In the genomic region with DNA sequence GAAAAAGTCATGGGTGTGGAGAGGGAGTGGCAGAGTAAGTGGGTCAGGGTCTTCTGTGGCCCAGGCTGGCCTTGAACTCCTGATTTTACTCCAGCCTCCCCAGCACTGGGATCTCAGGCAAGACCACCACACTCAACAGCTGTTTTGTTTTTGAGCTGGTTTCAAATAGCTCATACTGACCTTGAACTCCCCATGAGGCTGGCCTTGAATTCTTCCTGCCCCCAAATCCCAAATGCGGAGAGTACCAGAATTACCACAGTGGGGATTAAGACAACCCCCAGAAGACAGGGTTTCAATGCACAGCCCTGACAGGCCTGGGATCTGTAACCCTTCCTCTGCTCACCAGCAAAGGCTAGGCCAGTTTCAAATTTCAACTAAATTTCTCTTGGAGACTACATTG, we compare ENCODE assay signal across 22 mouse cellular contexts. TPM values are rescaled to one million over a fixed set of nuclear protein-coding genes. Genes with fewer than 3 reads are reported as not detected.
DNase-seq lines count a peak whose midpoint lies in the region; ATAC-seq and TF ChIP-seq lines count a peak whose summit lies in the region.
"Had no signal": no experiment of that assay in that cellular context is flagged by ENCODE, and none has a peak within 500 bp of the region (broad histone marks: within the 10 kb centered on the region; RNA-seq: fewer than 3 reads in every experiment).

No protein-coding gene starts in this region.

- H3K9ac ChIP-seq in liver, embryonic 12.5 days = no peak overlapping the region; the same call in 1 of the 2 replicates
- no peak overlapping the region for H3K9ac ChIP-seq in liver, embryonic 11.5 days (ENCODE audit: low read depth, low read length)
- peak overlapping the region; percentile 35; the same call in 1 of the 2 replicates for H3K9ac ChIP-seq in MEL (ENCODE audit: control insufficient read depth, low read depth, low read length, poor library complexity, severe bottlenecking)
- H3K9ac ChIP-seq: forebrain, postnatal 0 days; midbrain, embryonic 12.5 days; neural tube, embryonic 15.5 days had no signal

- no peaks in the 10 kb centered on the region for H3K36me3 ChIP-seq in liver, embryonic 12.5 days
- H3K36me3 ChIP-seq in liver, embryonic 11.5 days (ENCODE audit: control insufficient read depth, insufficient read depth, low read length) = no peaks in the 10 kb centered on the region
- H3K36me3 ChIP-seq in MEL (ENCODE audit: control insufficient read depth in 1 of 2, insufficient read depth in 2 of 2, low read length in 2 of 2) = peaks cover 0 to 31% of the 10 kb centered on the region in 2 experiments; a peak in 2 of 4 replicates
- H3K36me3 ChIP-seq: embryonic facial prominence, embryonic 13.5 days; heart, embryonic 15.5 days; hindbrain, embryonic 10.5 days; midbrain, embryonic 12.5 days; neural tube, embryonic 15.5 days had no signal

- ATAC-seq in liver, embryonic 12.5 days = no peak
- no peak for ATAC-seq in liver, embryonic 11.5 days (replicated peaks; ENCODE audit: low FRiP score)
- ATAC-seq in monocyte, adult 5-6 weeks (replicated peaks; ENCODE audit: insufficient number of reproducible peaks, low FRiP score, low TSS enrichment, poor library complexity, severe bottlenecking) = no peak
- ATAC-seq: forebrain, postnatal 0 days had no signal

- H3K79me2 ChIP-seq in MEL (ENCODE audit: control insufficient read depth, insufficient read depth, low read length, poor library complexity) = peaks cover 5% of the 10 kb centered on the region; the same call in 1 of the 2 replicates

- 0 out of 2 replicates have a peak overlapping the region, but pooled peaks have one; percentile 87 for H3K4me2 ChIP-seq in liver, embryonic 12.5 days
- no peak overlapping the region; the same call in 1 of the 2 replicates for H3K4me2 ChIP-seq in liver, embryonic 11.5 days

- DNase-seq in cerebellum, adult 11-12 months = peak; percentile 36
- DNase-seq in cerebellum, postnatal 36 days = no peak
- DNase-seq in liver, embryonic 11.5 days (ENCODE audit: low spot score) = no peak
- DNase-seq in MEL (ENCODE audit: low read depth, low spot score) = no peak
- no peak for DNase-seq in heart, postnatal 4 days
- DNase-seq: forebrain, postnatal 0 days; gastrocnemius, postnatal 10 days; left cerebral cortex, postnatal 4 days; retina, postnatal 1 day; thymus, adult 2 months had no signal

- TF ChIP-seq POLR2A in MEL (IDR thresholded peaks at IDR 0.05; ENCODE audit: control insufficient read depth in 1 of 2, insufficient read depth in 1 of 2, low read depth in 1 of 2, low read length in 2 of 2, poor library complexity in 1 of 2) = no peak

- no peak for TF ChIP-seq CTCF in MEL (IDR thresholded peaks at IDR 0.05 in 2 of 3, conservative IDR thresholded peaks at IDR 0.05 in 1 of 3; ENCODE audit: control insufficient read depth in 1 of 3, insufficient read depth in 1 of 3, low read depth in 2 of 3, low read length in 3 of 3, poor library complexity in 1 of 3, severe bottlenecking in 1 of 3)

- no peak overlapping the region for H3K4me3 ChIP-seq in liver, embryonic 12.5 days
- H3K4me3 ChIP-seq in liver, embryonic 11.5 days (ENCODE audit: low read depth, low read length) = no peak overlapping the region
- H3K4me3 ChIP-seq in MEL (ENCODE audit: control insufficient read depth in 1 of 2, insufficient read depth in 1 of 2, low read depth in 2 of 2, low read length in 2 of 2) = no peak overlapping the region

- no peaks in the 10 kb centered on the region for H3K27me3 ChIP-seq in liver, embryonic 12.5 days (replicated peaks)
- H3K27me3 ChIP-seq in liver, embryonic 11.5 days (replicated peaks; ENCODE audit: control insufficient read depth, insufficient read depth, low read length) = no peaks in the 10 kb centered on the region
- H3K27me3 ChIP-seq in MEL (ENCODE audit: control insufficient read depth in 1 of 2, insufficient read depth in 2 of 2, low read length in 2 of 2) = no peaks in the 10 kb centered on the region
- H3K27me3 ChIP-seq: embryonic facial prominence, embryonic 13.5 days; heart, embryonic 15.5 days; midbrain, embryonic 12.5 days; neural tube, embryonic 15.5 days had no signal

- WGBS in liver, embryonic 12.5 days (ENCODE audit: insufficient replicate concordance) = 78% methylated on average over 1 of the region's 1 CpGs
- WGBS in liver, embryonic 11.5 days = 62% methylated on average over 1 of the region's 1 CpGs

- no peak for TF ChIP-seq EP300 in MEL (IDR thresholded peaks at IDR 0.05; ENCODE audit: low read depth in 1 of 2, low read length in 2 of 2)

- no peaks in the 10 kb centered on the region for H3K9me3 ChIP-seq in liver, embryonic 12.5 days (replicated peaks)
- H3K9me3 ChIP-seq in liver, embryonic 11.5 days (ENCODE audit: control insufficient read depth, low read length) = no peaks in the 10 kb centered on the region
- H3K9me3 ChIP-seq in MEL (replicated peaks; ENCODE audit: insufficient read depth, low read length) = no peaks in the 10 kb centered on the region
- H3K9me3 ChIP-seq: embryonic facial prominence, embryonic 13.5 days; heart, embryonic 15.5 days; hindbrain, embryonic 10.5 days; midbrain, embryonic 12.5 days; neural tube, embryonic 15.5 days had no signal

- H3K4me1 ChIP-seq in liver, embryonic 12.5 days = peaks cover 50% of the 10 kb centered on the region
- H3K4me1 ChIP-seq in liver, embryonic 11.5 days (replicated peaks; ENCODE audit: control insufficient read depth, insufficient read depth, low read length) = peaks cover 29% of the 10 kb centered on the region
- peaks cover 10 to 27% of the 10 kb centered on the region in 2 experiments for H3K4me1 ChIP-seq in MEL (ENCODE audit: control insufficient read depth in 1 of 2, insufficient read depth in 2 of 2, low read length in 2 of 2)

- H3K27ac ChIP-seq in liver, embryonic 12.5 days = no peak overlapping the region
- H3K27ac ChIP-seq in liver, embryonic 11.5 days (ENCODE audit: low read depth, low read length) = no peak overlapping the region
- H3K27ac ChIP-seq in MEL (ENCODE audit: control insufficient read depth, low read depth, low read length) = peak overlapping the region; percentile 10
- H3K27ac ChIP-seq: embryonic facial prominence, embryonic 13.5 days; hindbrain, embryonic 10.5 days; midbrain, embryonic 12.5 days; neural tube, embryonic 15.5 days had no signal

- no peak for TF ChIP-seq RAD21 in MEL (IDR thresholded peaks at IDR 0.05; ENCODE audit: low read depth, low read length)

TF ChIP-seq in MEL, 35 proteins besides CTCF, POLR2A, EP300 and RAD21:
- TF ChIP-seq HCFC1 (IDR thresholded peaks at IDR 0.05; ENCODE audit: low read depth, low read length) (no peak), SIN3A (IDR thresholded peaks at IDR 0.05; ENCODE audit: low read length) (0 out of 2 replicates have a peak, but pooled peaks have one; percentile 16)

RNA-seq across cellular contexts. Expression of gene Cct8l1, which starts 12.1 kb away (rescaled TPM):
- polyA plus RNA-seq in liver, embryonic 12.5 days (2016; fragmentation: Nextera tagmentation; extraction: Ambion mirVana) = 0.06 TPM in 1 of 2 replicates, not detected in the other
- not detected in 2 replicates for polyA plus RNA-seq in liver, embryonic 11.5 days (2014; fragmentation: Nextera tagmentation; extraction: Ambion mirVana)
- not detected in 2 replicates for total RNA-seq in MEL (2012; rRNA removed)
- not detected for polyA plus RNA-seq in MEL (2012; ENCODE audit: insufficient read depth in 1 of 2, insufficient read length in 2 of 2, low read depth in 1 of 2, low replicate concordance in 2 of 2, missing spikeins in 1 of 2)
- total RNA-seq in heart, postnatal 4 days (2021) = not detected
- not detected in 3 replicates for total RNA-seq in monocyte, adult 5-6 weeks (2017)
- total RNA-seq: common myeloid progenitor, adult 5-6 weeks; forebrain, postnatal 0 days; gastrocnemius, postnatal 10 days; left cerebral cortex, postnatal 4 days; liver, adult 2 months had no signal
- polyA plus RNA-seq: embryonic facial prominence, embryonic 13.5 days; forebrain, postnatal 0 days; heart, embryonic 15.5 days; hindbrain, embryonic 10.5 days; kidney, embryonic 16.5 days; liver, adult 2 months; lung, embryonic 16.5 days; midbrain, embryonic 12.5 days; myocyte had no signal

RNA-seq across cellular contexts. Expression of gene Kmt2c, which starts 29.4 kb away (rescaled TPM):
- polyA plus RNA-seq in liver, embryonic 12.5 days (2016; fragmentation: Nextera tagmentation; extraction: Ambion mirVana) = 11.6 and 11.9 TPM in 2 replicates
- polyA plus RNA-seq in liver, embryonic 11.5 days (2014; fragmentation: Nextera tagmentation; extraction: Ambion mirVana) = 12.4 and 14.0 TPM in 2 replicates
- 26.2 and 28.1 TPM in 2 replicates for total RNA-seq in MEL (2012; rRNA removed)
- polyA plus RNA-seq in MEL (2012; ENCODE audit: insufficient read depth in 1 of 2, insufficient read length in 2 of 2, low read depth in 1 of 2, low replicate concordance in 2 of 2, missing spikeins in 1 of 2) = 10 to 100 TPM; 23.8 to 34.0 TPM
- total RNA-seq in heart, postnatal 4 days (2021) = 10 to 100 TPM; 45.2 to 45.5 TPM
- total RNA-seq in monocyte, adult 5-6 weeks (2017) = 71.9 to 130 TPM (median 77.4 TPM) in 3 replicates
